Mouse (Mus musculus) hindbrain, embryonic 16.5 days (tissue): Measurements from ENCODE around the gene Slu7. TPM values are rescaled to one million over a fixed set of nuclear protein-coding genes. Genes with fewer than 3 reads are reported as not detected.

ENCODE experiments used
- ATAC-seq: fragments of 200-750 bp; cut with Nextera tagmentation; 2 replicates; pipeline ENCODE4 v1.8.0; 2017; ENCODE audit warnings: moderate TSS enrichment, moderate library complexity
- H3K27ac ChIP-seq: fragments of 300-500 bp; sonication (generic); 2 replicates; pipeline ENCODE4 v1.5.1; 2014; ENCODE audit warnings: low read depth, mild to moderate bottlenecking, control low read depth, low read length, moderate library complexity
- H3K27me3 ChIP-seq: fragments of 300-500 bp; sonication (generic); replicated peaks from 2 replicates; pipeline ENCODE4 v1.6.1; 2014; ENCODE audit warnings: low read length; ENCODE audit not compliant: control insufficient read depth, insufficient read depth
- H3K36me3 ChIP-seq: fragments of 300-500 bp; sonication (generic); 2 replicates; pipeline ENCODE4 v1.6.1; 2014; ENCODE audit warnings: mild to moderate bottlenecking, low read length, moderate library complexity, mixed read lengths; ENCODE audit not compliant: control insufficient read depth, insufficient read depth
- H3K4me1 ChIP-seq: fragments of 300-500 bp; sonication (generic); 2 replicates; pipeline ENCODE4 v1.6.1; 2014; ENCODE audit warnings: low read depth, low read length; ENCODE audit not compliant: control insufficient read depth, insufficient read depth
- H3K4me2 ChIP-seq: fragments of 300-500 bp; sonication (generic); 2 replicates; pipeline ENCODE4 v1.6.1; 2014; ENCODE audit warnings: mild to moderate bottlenecking, low read length, control low read depth, moderate library complexity
- H3K4me3 ChIP-seq: fragments of 300-500 bp; sonication (generic); 2 replicates; pipeline ENCODE4 v1.5.1; 2014; ENCODE audit warnings: mild to moderate bottlenecking, low read length, control low read depth, moderate library complexity
- H3K9ac ChIP-seq: fragments of 300-500 bp; sonication (generic); 2 replicates; pipeline ENCODE4 v1.6.1; 2014; ENCODE audit warnings: low read depth, mild to moderate bottlenecking, control low read depth, low read length, moderate library complexity
- H3K9me3 ChIP-seq: fragments of 300-500 bp; sonication (generic); 2 replicates; pipeline ENCODE4 v1.6.1; 2014; ENCODE audit warnings: mild to moderate bottlenecking, low read length, moderate library complexity; ENCODE audit not compliant: control insufficient read depth
- WGBS: fragments of 180-500 bp; shearing (Covaris S2); extraction: QIAGEN DNeasy Blood & Tissue Kit; methylation state at CpG from one replicate; pipeline ENCODE4 v1.1.7; 2014; 5-methylcytosine and 5-hydroxymethylcytosine counted together
- polyA plus RNA-seq: library from polyadenylated mRNA; unstranded; fragments of >200 nt; fragmentation: Nextera tagmentation; extraction: Ambion mirVana; gene quantifications from 2 replicates; pipeline ENCODE4 v1.2.1, GENCODE M21; 2015

Gene Slu7
- polyA plus RNA-seq, 1 experiment from 2014 or later, result 55.2 TPM

DNA sequence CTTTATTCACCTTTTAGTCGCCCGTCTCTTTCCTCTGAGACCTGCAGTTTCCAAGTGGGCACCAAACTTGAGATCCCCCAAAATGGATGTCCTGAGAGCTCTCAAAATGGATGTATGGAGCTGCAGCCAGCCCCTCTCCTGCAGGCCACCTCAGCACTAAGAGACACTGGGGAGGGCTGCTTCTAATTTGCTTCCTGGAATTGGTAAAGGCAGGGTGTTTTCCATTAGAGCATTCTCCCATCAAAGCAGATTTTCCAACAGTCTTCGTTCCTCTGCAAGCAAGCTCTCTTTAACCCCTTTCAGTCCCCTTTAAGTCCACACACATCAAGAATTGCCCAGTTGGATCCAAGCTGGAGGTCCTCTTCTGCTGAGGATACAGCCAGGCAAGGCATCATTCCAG is 45.8 kb downstream of the Slu7 start:
- H3K36me3 ChIP-seq, result no peaks in the 10 kb centered on the region
- ATAC-seq, result no peak
- no peaks in the 10 kb centered on the region for H3K27me3 ChIP-seq
- 92% methylated on average over 3 of the region's 3 CpGs for WGBS
- H3K4me3 ChIP-seq, result no peak overlapping the region
- H3K9ac ChIP-seq, result no peak overlapping the region
- H3K4me2 ChIP-seq, result no peak overlapping the region
- H3K4me1 ChIP-seq, result peaks cover 5% of the 10 kb centered on the region
- no peak overlapping the region for H3K27ac ChIP-seq
- H3K9me3 ChIP-seq, result no peaks in the 10 kb centered on the region

DNA sequence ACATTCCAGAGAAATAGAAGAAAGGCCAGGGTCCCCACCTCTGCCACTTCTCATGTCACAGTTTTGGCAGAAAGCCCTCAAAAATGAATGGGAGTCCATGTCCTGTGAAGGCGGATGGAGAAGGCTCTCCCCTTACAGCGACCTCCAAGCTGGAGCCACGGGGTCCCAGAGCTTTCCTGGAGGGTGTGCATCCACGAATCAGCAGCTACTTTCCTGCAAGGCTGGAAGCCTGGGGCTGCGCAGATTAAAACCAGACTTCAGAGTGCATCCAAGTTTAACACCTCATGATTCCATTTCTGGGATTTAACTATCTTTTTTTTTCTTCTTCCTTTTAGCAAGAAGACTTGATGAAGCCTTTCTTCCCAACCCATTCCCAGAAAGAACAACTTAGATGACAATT is 47.0 kb downstream of the Slu7 start:
- no peaks in the 10 kb centered on the region for H3K27me3 ChIP-seq
- H3K4me1 ChIP-seq, result no peaks in the 10 kb centered on the region
- no peak overlapping the region for H3K9ac ChIP-seq
- no peaks in the 10 kb centered on the region for H3K9me3 ChIP-seq
- ATAC-seq, result no peak
- H3K27ac ChIP-seq, result no peak overlapping the region
- no peak overlapping the region for H3K4me3 ChIP-seq
- H3K4me2 ChIP-seq, result no peak overlapping the region
- no peaks in the 10 kb centered on the region for H3K36me3 ChIP-seq
- WGBS, result 62% methylated on average over 5 of the region's 5 CpGs

DNA sequence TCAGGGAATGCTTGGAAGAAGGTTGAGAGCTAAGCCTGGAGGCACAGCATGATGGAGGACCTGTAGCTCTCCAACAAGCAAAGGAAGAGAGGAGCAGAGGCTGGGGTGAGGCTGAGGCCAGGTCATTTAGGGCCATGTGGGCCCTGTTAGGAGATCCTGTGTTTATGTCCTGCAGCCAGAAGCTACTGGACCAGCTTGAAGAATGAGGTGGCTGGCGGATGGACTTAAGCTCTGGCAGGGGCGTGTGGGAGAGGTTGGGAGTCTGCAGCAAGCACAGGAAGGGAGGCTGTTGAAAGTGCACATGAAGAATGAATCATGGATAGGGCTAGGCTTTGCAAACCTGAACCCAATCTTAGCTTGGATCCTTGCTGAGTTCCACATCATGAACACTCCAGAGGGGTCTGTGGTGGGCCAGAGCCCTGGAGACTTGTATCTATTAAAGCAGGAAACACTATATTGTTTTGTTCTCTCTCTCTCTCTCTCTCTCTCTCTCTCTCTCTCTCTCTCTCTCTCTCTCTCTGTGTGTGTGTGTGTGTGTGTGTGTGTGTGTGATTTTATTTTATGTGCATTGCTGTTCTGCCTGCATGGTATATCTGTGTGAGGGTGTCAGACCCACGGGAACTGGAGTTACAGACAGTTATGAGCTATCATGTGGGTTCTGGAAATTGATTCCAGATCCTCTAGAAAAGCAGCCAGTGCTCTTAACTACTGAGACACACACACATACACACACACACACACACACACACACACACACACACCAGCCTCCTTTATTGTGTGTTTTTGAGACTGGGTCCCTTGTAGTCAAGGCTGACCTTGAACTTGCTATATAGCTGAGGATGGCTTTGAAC is 48.4 kb downstream of the Slu7 start:
- Histone ChIP-seq H3K4me3 (no peak overlapping the region), H3K27me3 (no peaks in the 10 kb centered on the region), H3K36me3 (no peaks in the 10 kb centered on the region), H3K9me3 (no peaks in the 10 kb centered on the region), H3K9ac (no peak overlapping the region), H3K27ac (no peak overlapping the region), H3K4me2 (no peak overlapping the region), H3K4me1 (no peaks in the 10 kb centered on the region)
- 68% methylated on average over 3 of the region's 3 CpGs for WGBS
- ATAC-seq, result no peak

DNA sequence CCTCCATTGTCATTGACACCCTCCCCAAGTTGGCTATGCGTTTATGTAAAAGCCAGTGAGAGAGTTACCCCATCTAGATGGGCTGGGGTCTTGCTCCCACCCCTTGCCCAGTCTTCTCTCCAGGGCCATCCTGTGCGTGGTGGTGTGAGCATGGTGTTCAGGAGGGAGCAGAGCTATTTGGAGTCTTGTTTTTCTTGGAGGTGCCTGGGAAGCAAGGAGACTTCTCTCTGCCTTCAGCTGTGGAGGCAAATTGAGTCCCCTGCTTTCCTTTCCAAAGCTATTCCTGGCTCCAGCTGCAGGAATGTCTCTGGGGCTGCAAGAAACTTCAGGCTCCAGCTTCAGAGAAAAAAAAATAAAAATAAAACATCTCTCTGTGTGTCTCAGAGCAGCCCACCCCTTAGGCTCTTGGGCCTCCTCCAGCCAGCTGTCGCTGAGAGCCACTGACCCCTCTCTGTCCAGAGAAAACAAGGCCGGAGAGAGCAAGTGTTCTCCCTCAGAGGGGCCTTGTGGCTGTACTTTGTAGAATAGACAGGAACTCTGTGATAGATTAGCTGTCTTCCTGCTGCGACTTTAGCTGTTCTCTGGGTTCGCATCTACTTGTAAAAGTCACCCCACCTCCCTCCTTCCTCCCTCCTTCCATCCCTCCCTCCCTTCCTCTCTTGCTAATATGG is 49.7 kb downstream of the Slu7 start:
- 53% methylated on average over 6 of the region's 6 CpGs for WGBS
- Histone ChIP-seq H3K9ac (no peak overlapping the region), H3K27ac (no peak overlapping the region; the same call in 1 of the 2 replicates), H3K4me3 (no peak overlapping the region), H3K4me1 (no peaks in the 10 kb centered on the region), H3K4me2 (no peak overlapping the region), H3K27me3 (no peaks in the 10 kb centered on the region), H3K9me3 (no peaks in the 10 kb centered on the region), H3K36me3 (no peaks in the 10 kb centered on the region)
- ATAC-seq, result 0 out of 2 replicates have a peak, but pooled peaks have one; percentile 46

DNA sequence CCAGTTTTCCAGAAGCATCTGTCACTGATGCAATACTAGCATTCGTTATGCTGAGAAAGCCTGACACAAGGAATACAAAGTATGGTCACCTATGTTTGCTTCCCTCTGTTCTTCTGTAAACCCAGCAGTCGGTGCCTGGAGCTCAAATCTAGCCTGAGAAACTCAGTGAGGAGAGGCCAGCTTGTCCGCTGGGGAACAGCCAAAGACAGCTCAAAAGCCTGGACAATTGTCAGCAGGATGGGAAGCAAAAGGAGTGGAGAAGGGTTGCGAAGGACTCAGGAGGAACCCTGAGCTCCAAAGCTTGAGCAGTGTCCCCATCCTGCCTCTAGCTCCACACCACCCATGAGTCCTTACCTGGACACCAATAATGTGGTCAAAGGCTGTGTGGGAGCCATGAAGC is 50.5 kb downstream of the Slu7 start:
- Histone ChIP-seq H3K27me3 (no peaks in the 10 kb centered on the region), H3K4me3 (no peak overlapping the region), H3K36me3 (no peaks in the 10 kb centered on the region), H3K27ac (no peak overlapping the region), H3K9ac (no peak overlapping the region), H3K9me3 (no peaks in the 10 kb centered on the region), H3K4me2 (no peak overlapping the region), H3K4me1 (no peaks in the 10 kb centered on the region)
- ATAC-seq, result no peak
- 74% methylated on average over 4 of the region's 4 CpGs for WGBS

DNA sequence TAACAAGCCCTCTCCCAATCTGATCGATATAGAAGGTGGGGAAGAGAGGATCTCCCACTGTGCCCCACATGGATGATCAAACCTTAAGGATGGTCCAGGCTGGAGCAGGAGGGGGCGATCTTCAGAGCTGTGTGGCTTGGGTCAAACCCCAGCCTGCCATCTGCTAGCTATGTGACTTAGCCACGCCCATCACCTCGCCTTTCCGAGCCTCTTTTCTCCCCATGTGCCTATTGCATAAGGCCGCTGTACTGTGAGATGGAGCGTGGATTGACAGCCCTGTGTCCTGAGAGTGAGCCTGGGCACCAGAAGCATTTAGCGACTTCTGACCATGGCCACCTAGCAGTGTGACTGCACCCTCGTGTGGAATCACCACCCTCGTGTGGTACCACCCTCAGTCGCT is 51.1 kb downstream of the Slu7 start:
- Histone ChIP-seq H3K4me1 (no peaks in the 10 kb centered on the region), H3K4me3 (no peak overlapping the region), H3K9ac (no peak overlapping the region), H3K27ac (no peak overlapping the region), H3K4me2 (no peak overlapping the region), H3K27me3 (no peaks in the 10 kb centered on the region), H3K9me3 (no peaks in the 10 kb centered on the region), H3K36me3 (no peaks in the 10 kb centered on the region)
- 0 out of 2 replicates have a peak, but pooled peaks have one; percentile 21 for ATAC-seq
- WGBS, result 38% methylated on average over 11 of the region's 11 CpGs

DNA sequence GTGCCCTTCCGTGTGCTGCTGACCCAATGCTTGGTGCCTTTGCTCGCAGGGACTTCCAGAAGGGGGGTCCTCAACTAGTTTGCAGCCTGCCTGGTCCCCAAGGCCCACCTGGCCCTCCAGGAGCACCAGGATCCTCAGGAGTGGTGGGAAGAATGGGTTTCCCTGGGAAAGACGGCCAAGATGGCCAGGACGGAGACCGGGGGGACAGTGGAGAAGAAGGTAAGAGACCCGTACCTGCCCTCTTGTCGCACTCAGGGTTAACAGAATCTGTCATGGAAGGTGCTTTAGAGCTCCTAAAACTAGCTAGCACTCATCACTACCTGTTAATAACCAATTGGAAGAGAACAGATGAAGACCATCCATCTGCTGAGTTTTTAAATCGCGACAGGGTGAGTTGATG is 52.3 kb downstream of the Slu7 start:
- no peaks in the 10 kb centered on the region for H3K9me3 ChIP-seq
- no peak for ATAC-seq

DNA sequence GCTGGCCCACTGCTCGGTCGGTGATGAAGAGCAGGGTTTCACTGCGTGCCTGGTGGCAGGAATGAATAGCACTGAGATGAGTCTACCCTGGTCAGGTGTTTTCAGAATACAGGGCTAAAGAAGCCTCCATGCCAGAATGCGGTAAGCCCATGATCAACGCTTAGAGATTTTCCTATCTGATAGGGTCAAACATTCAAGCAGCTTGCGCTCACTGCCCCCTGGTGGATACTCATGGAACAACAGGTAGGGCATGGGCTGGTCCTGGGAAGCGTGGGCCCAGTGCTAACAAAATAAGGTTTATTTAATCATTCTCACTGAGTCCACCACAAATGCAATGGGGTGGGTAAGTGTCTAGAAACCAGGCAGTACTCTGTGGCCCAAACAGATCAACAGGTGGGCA is 59.1 kb downstream of the Slu7 start:
- Histone ChIP-seq H3K4me1 (no peaks in the 10 kb centered on the region; the same call in none of the 2 replicates), H3K4me3 (no peak overlapping the region), H3K9me3 (no peaks in the 10 kb centered on the region), H3K36me3 (no peaks in the 10 kb centered on the region), H3K4me2 (no peak overlapping the region), H3K27ac (no peak overlapping the region), H3K27me3 (no peaks in the 10 kb centered on the region), H3K9ac (no peak overlapping the region)
- 35% methylated on average over 7 of the region's 7 CpGs for WGBS
- ATAC-seq, result peak; percentile 43

More for the DNA sequence above, 52.3 kb downstream of the Slu7 start:
- no peak overlapping the region for H3K27ac ChIP-seq
- no peaks in the 10 kb centered on the region for H3K36me3 ChIP-seq
- 88% methylated on average over 9 of the region's 9 CpGs for WGBS
- H3K27me3 ChIP-seq, result no peaks in the 10 kb centered on the region
- no peaks in the 10 kb centered on the region for H3K4me1 ChIP-seq
- H3K9ac ChIP-seq, result no peak overlapping the region
- no peak overlapping the region for H3K4me2 ChIP-seq
- no peak overlapping the region for H3K4me3 ChIP-seq

DNA sequence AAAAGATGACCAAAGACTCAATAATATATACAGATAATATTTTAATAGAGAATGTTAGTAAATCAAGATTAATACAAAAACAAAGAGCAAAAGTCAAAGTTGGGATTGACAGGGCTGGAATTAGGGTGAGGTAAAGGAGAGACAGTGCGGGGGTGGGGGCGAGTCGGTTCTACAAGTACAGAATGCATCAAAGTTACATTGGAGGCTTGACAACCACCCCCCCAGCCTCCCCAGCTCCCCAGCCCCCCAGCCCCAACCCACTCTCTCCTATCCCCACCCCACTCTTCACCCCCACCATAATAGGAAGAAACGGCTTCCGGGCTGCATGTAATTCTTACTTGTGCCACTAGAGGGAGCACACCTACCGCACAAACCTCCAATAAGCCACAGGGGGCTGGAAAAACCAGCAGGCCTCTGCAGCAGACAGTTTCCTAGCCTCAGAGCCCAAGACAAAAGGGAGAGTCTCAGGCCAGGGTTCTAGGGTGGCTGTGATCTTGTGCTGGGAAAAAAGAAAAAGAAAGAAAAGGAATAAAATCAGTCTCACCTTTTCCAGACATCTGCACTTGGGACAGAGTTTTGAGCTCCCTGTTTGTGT is 60.4 kb downstream of the Slu7 start:
- peak; percentile 83 for ATAC-seq
- WGBS, result 28% methylated on average over 6 of the region's 6 CpGs
- no peak overlapping the region for H3K9ac ChIP-seq

More for the DNA sequence above, 60.4 kb downstream of the Slu7 start:
- no peak overlapping the region for H3K4me2 ChIP-seq
- H3K27me3 ChIP-seq, result no peaks in the 10 kb centered on the region
- no peaks in the 10 kb centered on the region for H3K36me3 ChIP-seq
- no peaks in the 10 kb centered on the region; the same call in none of the 2 replicates for H3K4me1 ChIP-seq
- H3K4me3 ChIP-seq, result no peak overlapping the region
- no peaks in the 10 kb centered on the region for H3K9me3 ChIP-seq
- no peak overlapping the region for H3K27ac ChIP-seq
